Mouse (Mus musculus) monocyte, adult 5-6 weeks (primary cell): ENCODE results near the gene Tesc. TPM values are rescaled to one million over a fixed set of nuclear protein-coding genes. Genes with fewer than 3 reads are reported as not detected.

Source experiments
- ATAC-seq: fragments of 153-309, 156-312 bp; replicated peaks from 2 replicates; pipeline ENCODE4 v1.8.0; 2017; ENCODE audit warnings: mild to moderate bottlenecking; ENCODE audit not compliant: low TSS enrichment, insufficient number of reproducible peaks, severe bottlenecking, poor library complexity, low FRiP score
- total RNA-seq: library from RNA; stranded (forward); fragments of 200-1000, 200-491, 200-594 nt; gene quantifications from 3 replicates; pipeline ENCODE4 v1.2.3, GENCODE M21; 2017

Tesc gene
- 1.9 to 6.9 TPM (median 2.7 TPM) in 3 replicates for total RNA-seq

DNA sequence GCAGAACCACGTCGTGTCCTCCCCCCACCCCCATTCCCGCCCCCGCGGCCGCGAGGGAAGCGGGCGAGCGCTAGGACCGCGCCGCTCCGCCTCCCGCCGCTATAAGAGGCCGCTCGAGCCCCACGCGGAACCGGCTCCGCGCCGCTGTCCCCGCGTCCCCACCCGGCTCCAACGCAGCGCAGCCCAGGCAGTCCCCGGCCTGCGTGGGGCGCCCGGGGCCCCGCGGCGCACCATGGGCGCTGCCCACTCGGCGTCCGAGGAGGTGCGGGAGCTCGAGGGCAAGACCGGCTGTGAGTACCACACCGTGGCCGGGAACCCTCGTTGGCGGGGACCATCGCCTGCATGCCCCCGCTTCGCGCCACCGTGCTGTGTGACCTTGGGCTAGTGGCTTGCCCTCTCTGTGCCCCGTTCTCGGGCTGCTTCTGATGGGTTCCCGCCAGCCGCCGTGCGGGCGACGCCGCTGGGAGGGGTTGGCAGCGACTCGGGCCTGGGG lies at the start of gene Tesc:
Gene Tesc, plus strand, starts transcription at position 46 of the 493 bp plus-strand sequence.
- ATAC-seq: no peak

DNA sequence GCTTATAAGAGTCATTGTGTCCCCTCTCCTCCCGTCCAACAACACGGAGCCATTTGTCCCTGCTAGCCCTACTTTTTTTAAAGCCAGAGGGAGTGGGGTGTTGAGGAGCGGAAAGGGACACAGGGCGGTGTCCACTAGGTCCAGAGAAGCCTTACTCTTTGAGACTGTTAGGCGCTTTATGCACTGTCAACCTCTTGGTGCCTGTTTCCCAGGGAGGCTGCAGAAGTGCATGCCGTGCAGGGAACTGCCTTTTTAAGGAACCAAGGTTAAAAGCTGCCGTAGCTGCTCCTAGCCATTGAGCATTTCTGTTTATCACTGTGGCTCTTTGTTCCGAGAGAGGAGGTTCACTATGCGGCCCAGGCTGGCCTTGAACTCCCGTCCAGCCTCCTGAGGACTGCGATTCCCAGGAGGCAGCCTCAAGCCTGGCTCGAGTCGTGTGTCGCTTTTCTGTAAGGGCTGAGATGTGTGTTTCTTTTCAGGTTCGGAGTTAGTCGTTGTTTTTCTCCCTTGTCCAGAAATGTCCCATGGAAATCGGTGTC lies 49.3 kb upstream of the Tesc start:
- no peak for ATAC-seq

DNA sequence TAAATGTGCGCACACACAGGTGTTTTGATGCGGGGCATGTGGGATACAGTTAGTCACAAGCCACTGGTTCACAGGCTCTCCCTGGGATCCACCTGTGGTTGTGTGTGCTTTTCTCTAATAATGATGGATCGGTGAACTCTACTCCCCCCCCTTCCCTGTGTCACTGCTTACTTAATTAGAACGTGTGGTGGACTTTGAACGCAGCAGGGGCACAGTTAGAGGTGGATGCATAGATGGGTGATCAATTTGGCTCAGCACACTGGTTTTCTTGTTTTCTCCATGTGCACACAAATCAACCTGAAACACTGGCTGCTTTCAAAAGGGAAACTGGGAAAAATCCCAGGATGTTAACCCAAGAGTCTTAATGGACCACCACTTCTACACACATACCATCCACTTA lies 48.5 kb upstream of the Tesc start:
- no peak for ATAC-seq

DNA sequence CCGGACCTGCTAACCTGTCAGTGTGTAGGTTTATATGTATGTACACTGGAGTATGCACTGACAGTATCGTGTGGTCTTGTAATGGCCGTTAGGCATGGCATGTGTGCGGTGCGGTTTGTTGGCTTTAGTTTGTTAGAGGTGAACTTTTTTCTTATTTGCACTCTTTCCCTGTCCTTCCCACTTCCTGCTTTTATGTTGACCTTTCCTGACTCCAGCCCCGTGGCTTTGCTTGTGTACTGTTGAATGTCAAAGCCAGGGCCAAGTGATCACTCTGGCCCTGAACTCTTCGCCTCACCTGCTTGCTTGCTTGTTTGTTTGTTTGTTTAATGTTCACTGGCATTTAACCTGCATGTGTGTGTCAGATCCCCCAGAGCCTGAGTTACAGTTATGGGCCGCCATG lies 46.6 kb upstream of the Tesc start:
- no peak for ATAC-seq

DNA sequence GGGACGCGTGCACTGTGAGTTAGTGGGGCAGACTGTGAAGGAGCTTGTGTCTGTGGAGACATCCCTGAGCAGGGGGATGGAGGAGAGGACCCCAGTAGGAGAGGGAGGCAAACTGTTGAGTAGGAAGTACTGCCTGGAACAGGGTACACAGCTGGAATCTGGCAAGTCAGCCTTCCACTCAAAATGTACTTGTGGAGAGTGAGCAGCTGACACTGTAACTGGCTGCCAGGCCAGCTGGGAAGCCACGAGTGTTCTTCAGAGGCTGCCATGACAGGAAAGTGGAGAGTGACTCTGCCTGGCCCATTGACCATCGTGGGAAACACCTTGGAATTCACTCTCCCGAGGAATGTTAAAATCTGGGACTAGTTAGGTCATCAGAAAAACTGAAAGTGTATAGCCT lies 45.6 kb upstream of the Tesc start:
- no peak for ATAC-seq

DNA sequence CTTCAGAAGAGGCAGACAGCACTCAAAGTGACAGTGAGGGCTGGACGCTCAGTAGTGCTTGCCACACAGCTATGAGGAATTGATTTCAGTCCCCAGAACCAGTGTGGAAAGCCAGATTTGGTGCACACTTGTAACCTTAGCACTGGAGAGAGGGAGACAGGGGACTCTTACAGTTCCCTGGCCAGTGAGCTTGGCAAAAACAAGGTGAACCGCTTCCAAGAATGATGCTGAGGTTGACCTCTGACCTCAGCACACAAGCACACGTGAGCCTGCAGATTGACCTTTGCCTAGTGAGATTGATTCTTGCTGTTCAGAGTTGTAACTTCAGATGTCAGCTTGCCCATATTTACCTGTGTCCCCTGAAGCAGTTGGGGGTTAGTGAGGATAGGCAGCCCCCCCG lies 41.2 kb upstream of the Tesc start:
- no peak for ATAC-seq

DNA sequence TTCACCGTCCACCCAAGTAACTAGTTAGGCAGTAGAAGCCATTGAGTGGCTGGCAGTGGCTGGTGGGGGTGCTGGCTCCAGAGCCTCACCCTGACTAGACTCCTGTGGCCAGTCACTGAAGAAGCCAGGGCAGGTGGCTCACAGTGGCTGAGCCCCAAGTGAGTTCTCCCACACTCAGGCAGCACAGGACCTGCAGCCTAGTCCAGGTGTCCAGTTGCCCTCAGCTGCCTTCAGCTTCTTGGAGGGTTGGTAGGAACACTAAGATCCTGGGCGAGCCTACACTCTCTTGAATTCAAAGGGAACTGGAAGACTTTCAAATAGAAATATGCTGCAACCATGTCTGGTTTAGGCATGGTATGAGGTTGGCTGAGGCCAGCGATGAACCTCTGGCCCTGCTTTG lies 39.7 kb upstream of the Tesc start:
- ATAC-seq: no peak

DNA sequence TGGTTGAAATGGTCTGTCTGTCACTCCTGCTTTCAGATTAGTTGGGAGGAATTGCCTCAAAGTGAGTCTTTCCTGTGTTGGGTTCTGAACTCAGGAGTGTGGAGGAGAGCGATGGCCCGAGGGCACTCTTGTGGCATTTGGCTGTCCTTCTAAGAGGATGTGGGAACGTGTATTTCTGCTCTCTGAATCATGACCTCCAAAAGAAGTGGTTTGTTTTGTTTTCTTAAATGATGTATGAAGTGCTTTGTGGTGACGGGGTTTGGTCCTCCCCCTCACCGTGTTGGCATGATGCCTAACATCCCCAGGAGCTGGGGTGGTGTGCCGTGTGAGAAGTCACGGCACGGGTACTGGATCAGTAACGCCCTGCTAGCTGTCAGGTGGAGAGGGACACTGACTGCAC lies 39.2 kb upstream of the Tesc start:
- no peak for ATAC-seq

DNA sequence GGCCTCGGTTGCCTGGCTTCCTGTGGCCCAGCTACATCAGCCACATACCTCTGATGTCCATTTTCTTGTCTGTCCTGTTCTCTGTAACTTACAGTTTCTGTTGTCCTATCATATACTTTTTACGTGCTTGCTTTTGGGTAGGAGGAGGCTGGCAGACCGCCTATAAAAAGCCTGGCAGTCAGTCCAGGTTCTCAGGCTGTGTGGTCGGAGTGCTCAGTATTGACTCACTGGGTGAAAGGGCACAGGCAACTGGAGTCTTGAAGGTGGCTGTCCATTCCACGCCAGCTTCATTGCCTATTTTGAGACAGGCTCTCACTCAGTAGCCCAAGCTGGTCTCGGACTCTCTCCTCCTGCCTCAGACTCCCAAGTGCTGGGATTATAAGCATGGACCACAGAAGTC lies 37.8 kb upstream of the Tesc start:
- ATAC-seq: no peak

DNA sequence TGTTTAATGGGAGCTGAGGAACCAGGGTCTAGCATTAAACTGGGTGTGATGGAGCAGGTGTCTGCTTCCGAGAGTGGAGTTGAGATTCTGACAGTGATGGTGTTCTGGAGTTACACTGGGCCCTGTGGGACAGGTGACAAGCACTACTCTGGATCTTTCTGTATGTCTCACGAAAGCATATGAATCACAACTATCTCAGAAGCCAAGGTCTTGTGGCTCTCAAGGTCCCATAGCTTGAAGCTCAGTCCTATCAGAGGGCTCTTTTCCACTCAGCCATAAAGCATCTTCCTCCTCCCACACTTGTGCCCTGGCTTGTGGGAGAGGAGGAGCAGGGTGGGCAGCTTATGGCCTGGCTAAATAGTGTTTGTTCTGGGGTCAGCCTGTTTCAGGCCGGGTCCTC lies 36.6 kb upstream of the Tesc start:
- no peak for ATAC-seq

DNA sequence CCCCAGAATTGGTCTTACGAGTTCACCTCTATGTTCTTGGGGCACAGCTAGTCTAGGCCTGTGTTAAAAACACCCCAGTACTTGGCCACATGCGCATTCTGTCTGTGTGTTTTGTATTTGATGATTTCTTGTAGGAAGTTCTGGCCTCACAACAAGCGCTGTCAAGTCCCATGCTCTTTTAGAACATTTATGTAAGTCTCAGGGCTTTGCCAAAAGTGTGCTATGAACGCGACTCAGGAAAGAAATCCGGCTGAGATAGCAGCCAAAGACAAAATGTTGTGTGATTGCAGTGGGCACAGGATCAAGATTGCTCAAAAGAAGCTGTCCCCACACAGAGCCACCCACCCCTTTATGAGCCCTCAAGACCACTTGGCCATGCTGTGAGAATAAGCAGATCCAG lies 34.0 kb upstream of the Tesc start:
- ATAC-seq: no peak

DNA sequence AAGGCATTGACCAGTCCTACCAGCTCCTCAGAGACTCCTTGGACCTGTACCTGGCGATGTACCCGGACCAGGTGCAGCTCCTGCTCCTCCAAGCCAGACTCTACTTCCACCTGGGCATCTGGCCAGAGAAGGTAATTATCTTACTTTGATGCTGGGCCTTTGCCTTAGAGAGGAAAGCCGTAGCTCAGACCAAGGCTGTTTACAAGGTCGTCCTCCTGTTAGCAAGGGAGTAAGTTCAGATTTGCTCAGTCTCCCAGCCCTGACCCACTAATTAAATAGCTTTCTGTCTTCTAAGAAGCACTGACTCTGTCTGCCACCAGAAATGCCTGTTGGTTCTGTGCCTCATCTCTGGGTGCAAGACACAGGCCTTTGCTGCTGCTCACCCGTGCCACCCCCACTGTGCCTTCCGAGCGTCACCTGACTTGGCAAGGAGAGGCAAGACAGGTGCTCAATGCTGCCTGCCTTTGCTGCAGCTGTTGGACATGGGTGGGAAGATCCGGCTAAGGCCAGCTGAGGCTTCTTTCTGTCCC lies 32.1 kb upstream of the Tesc start:
- ATAC-seq: no peak

DNA sequence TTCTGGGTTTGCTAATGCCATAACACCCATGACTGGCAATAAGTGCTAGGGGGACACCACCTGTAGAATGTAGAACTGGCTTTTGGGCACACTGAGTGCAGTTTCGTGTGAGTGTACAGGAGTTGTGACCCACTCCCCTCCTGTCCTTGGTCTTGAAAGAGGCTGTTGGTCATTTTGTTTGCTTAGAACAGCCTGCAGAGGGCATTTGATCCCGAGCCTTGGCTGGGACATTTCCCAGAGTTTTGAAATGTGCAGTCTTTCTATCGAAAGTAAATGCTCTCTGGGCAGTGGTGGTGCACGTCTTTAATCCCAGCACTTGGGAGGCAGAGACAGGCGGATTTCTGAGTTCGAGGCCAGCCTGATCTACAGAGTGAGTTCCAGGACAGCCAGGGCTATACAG lies 31.6 kb upstream of the Tesc start:
- ATAC-seq: no peak

DNA sequence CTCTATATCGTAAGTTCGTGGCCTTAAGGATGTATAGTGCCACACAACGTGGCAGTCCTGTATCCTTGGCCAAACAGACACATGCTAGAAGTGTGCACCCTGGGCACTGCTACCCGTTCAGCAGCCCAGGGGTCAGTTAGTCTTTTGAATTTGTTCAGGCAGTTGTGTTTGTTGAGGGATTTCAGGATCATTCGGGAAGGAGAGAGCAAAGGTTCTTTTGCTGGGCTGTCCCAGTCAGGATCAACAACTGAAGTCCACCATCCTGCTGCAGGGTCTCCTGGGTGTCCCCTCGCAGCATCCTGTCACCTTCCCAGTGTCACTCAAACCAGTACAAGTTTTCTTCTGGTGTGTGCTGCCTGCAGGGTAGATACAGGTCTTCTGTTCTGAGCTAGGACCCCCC lies 31.0 kb upstream of the Tesc start:
- ATAC-seq: no peak

DNA sequence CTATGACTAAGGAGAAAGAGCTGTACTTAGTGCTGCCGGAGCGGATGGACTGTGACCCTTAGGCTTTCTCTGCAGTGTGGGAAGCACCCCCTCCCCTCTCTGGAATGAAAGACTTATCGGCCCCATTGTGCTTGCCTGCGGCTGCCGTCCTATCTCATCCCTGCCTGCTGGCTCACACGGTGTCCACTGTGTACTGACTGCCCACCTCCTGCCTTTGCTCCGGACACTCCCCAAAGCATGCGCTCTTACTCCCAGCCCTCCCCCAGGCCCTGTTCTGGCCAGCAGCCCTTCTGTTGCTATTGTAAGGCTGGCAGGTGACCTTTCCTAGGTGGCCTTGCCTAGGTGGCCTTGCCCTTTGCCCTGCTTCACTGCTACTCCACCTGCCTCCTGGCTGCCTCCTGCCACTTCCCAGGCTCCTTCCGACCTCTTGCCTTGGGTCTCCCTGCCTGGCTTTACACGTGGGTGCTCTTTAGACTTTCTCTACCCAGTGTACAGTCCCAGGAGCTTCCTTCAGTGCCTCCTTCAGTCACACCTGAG lies 30.0 kb upstream of the Tesc start:
- no peak for ATAC-seq

DNA sequence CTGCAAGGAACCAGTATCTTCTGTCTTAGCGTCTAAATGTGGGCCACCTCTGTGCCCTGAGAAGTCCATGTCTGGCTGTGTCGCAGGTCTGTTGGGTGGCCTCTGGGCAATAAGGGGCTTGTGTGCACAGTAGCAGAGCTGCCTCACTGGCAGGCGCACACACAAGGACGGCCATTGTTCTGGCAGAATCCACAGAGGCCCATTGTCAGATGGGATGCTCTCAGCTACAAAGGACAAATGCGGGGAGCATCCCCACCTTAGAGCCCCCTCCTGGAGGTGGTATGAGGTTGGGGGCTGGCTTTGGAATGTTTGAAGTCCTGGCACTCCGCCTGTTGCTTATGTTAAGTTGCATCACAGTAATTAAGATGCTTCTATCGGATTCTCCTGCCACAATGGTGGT lies 28.5 kb upstream of the Tesc start:
- no peak for ATAC-seq

DNA sequence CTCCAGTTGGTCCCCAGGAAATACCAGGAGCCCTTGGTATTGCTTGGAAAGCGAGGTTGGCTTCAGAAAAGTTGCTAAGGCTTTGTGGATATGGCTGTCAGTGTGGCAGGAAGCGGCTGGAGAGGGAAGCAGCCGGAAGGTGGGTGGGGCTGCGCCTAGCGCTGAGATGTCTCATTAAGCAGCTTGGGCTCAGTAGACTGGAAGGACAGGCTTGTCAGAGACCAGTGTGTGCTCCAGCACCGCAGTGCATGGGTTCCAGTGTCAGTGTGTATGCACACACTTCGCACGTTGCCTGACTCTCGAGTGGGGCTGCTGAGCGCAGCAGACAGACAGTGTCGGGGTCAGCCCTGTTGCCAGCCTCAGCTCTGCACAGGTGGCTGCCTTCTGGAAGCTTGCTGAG lies 28.0 kb upstream of the Tesc start:
- ATAC-seq: no peak

DNA sequence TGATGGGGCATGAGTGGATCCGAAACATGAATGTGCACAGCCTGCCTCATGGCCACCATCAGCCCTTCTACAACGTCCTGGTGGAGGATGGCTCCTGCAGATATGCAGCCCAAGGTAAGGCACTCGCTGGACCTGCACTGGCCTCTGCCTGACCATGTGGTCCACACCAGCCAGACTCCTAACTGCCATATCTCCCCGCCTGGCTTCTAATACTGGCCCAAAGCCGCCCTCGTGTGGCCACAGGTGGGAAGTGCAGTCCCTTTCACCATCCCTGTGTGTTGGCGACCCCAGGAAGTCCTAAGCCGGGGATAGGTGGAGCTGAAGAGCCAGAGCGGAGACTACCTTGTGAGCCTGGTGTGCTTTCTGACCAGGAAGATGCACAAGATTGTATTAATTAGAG lies 25.5 kb upstream of the Tesc start:
- ATAC-seq: peak; percentile 48

DNA sequence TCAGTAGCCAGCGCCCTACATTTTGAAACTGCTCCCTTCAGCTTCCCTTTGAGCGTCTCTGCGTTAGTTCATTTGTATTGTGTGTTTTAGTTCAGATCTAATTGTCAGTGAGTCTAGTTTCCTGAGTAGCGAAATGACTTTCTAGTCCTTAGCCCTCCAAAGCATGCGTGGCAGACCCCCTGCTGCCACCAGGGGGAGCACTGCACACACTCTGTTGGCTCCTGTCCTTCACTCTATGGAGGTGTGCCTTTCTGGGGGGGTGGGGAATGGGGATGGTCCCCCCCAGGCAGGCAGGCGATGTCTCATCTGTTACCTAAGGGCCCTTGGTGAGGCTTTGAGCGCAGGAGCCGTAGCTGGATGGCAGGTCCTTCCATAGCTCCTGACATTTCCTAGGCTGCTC lies 22.9 kb upstream of the Tesc start:
- ATAC-seq: no peak

DNA sequence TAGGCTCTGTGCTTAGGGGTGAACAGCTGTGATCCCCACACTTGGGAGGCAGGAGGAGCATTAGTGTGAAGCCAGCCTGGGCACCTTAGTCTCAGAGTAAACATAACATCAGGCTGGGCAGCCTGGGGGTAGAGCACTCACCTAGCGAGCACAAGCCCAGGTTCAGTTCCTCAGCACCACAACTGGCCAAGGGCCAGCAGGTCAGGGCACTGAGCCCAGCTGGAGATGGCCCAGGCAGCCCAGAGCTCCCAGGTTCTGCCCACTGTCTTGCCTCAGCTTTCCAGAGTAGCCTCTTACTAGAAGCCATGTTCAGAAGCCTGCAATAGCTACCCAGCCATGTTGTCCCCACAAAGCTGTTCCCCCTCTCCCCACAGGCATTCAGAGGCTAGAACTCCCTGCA lies 21.8 kb upstream of the Tesc start:
- ATAC-seq: no peak

DNA sequence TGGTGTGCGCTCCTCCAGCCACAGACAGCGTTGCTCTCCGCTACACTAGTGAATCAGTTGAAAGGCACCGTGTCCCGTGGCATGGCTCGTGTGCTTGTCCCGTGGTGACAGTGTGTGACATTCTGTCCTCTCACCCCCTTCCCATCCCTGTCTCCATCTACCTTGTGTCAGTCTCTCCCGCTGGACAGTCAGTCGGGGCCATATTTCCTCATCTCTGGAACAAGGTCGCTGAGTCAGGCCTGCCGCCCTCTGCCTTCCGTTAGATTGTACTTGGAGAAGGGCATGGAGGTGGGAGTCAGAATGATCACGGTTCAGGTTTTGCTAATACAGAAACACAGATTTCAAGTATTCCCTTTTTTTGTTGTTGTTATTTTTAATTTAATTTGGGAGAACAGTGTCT lies 19.2 kb upstream of the Tesc start:
- ATAC-seq: no peak
